Mouse (Mus musculus) G1E (cell line): Measurements from ENCODE around the gene Ebpl.

ENCODE experiments used
- CTCF ChIP-seq: IDR thresholded peaks from 2 replicates; pipeline ENCODE4 v1.5.1; 2012; ENCODE audit warnings: low read depth, low read length, inconsistent platforms, mixed read lengths
- GATA1 ChIP-seq: IDR thresholded peaks from 2 replicates; pipeline ENCODE4 v1.6.1; 2012; ENCODE audit warnings: borderline replicate concordance, low read length, inconsistent platforms, mixed read lengths
- TAL1 ChIP-seq: conservative IDR thresholded peaks from 2 replicates; pipeline ENCODE4 v1.6.1; 2012; ENCODE audit warnings: low read depth, low read length, inconsistent platforms, mixed read lengths

- TF ChIP-seq CTCF (no peak), GATA1 (no peak), TAL1 (no peak)
These were observed 20.9 kb downstream of the Ebpl start for GRCm38 (mm10) chr14:61339381-61339780.
